Mouse (Mus musculus): ENCODE measurements around the gene Aunip. TPM values are rescaled to one million over a fixed set of nuclear protein-coding genes. Genes with fewer than 3 reads are reported as not detected.

The Aunip gene
- polyA plus RNA-seq, 1 experiment from 2014 or later = 7.0 TPM

DNA sequence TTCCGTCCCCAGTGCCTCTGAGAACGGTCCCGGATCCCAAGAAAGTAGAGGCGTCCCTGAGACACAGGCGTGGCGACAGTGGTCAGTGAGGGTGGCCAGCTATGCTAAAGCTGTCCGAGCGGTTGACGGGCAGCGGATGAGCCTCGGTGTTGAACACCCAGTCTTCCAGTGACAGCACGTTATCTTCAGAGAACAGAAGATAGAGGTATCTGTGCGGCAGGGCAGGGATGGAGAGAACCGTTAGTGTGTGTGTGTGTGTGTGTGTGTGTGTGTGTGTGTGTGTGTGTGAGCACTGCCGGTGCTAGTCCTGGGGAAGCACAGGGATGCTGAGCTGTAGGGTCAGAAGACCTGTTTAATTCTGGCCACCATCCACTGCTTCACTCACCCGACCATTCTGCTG is 52.8 kb downstream of the Aunip start:
- Histone ChIP-seq H3K27ac (replicated peaks; ENCODE audit: low read depth, low read length) (no peak overlapping the region), H3K4me2 (ENCODE audit: low read depth, low read length) (no peak overlapping the region), H3K4me3 (ENCODE audit: low read depth, low read length) (no peak overlapping the region), H3K9ac (replicated peaks; ENCODE audit: low read length) (no peak overlapping the region), H3K27me3 (ENCODE audit: control insufficient read depth, insufficient read depth, low read length) (no peaks in the 10 kb centered on the region), H3K4me1 (ENCODE audit: control insufficient read depth, insufficient read depth, low read length) (no peaks in the 10 kb centered on the region), H3K9me3 (replicated peaks; ENCODE audit: control insufficient read depth, low read length) (no peaks in the 10 kb centered on the region), H3K36me3 (replicated peaks; ENCODE audit: control insufficient read depth, insufficient read depth, low read depth, low read length) (no peaks in the 10 kb centered on the region)
- 88% methylated on average over 16 of the region's 16 CpGs for WGBS
- DNase-seq (ENCODE audit: low spot score) = no peak
- ATAC-seq (replicated peaks; ENCODE audit: insufficient number of reproducible peaks, low FRiP score, low TSS enrichment, low read depth) = no peak

DNA sequence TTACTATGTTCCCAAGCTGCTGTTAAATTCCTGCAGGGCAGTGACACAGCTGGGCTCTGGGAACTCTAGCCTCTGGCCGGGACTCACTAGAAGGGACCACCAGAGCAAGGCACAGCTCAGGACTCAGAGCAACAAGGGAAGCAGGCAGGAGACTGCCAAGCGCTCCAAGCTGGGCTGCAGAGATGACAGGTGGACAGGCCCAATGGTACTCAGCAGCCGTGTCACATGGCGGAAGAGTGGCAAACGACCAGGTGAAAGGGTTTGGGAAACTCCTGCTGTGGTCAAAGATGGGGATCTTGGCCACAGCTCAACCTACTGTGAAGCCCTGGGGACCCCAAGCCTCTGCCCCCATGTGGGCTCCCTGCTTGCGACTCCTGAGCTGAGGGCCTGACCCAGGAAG is 53.3 kb downstream of the Aunip start:
- no peak for ATAC-seq (replicated peaks; ENCODE audit: insufficient number of reproducible peaks, low FRiP score, low TSS enrichment, low read depth)
- WGBS = 84% methylated on average over 6 of the region's 6 CpGs
- H3K27me3 ChIP-seq (ENCODE audit: control insufficient read depth, insufficient read depth, low read length) = no peaks in the 10 kb centered on the region
- H3K4me3 ChIP-seq (ENCODE audit: low read depth, low read length) = no peak overlapping the region
- H3K4me2 ChIP-seq (ENCODE audit: low read depth, low read length) = no peak overlapping the region
- no peaks in the 10 kb centered on the region for H3K9me3 ChIP-seq (replicated peaks; ENCODE audit: control insufficient read depth, low read length)
- DNase-seq (ENCODE audit: low spot score) = no peak
- H3K9ac ChIP-seq (replicated peaks; ENCODE audit: low read length) = no peak overlapping the region
- H3K27ac ChIP-seq (replicated peaks; ENCODE audit: low read depth, low read length) = no peak overlapping the region
- H3K4me1 ChIP-seq (ENCODE audit: control insufficient read depth, insufficient read depth, low read length) = no peaks in the 10 kb centered on the region
- no peaks in the 10 kb centered on the region for H3K36me3 ChIP-seq (replicated peaks; ENCODE audit: control insufficient read depth, insufficient read depth, low read depth, low read length)

DNA sequence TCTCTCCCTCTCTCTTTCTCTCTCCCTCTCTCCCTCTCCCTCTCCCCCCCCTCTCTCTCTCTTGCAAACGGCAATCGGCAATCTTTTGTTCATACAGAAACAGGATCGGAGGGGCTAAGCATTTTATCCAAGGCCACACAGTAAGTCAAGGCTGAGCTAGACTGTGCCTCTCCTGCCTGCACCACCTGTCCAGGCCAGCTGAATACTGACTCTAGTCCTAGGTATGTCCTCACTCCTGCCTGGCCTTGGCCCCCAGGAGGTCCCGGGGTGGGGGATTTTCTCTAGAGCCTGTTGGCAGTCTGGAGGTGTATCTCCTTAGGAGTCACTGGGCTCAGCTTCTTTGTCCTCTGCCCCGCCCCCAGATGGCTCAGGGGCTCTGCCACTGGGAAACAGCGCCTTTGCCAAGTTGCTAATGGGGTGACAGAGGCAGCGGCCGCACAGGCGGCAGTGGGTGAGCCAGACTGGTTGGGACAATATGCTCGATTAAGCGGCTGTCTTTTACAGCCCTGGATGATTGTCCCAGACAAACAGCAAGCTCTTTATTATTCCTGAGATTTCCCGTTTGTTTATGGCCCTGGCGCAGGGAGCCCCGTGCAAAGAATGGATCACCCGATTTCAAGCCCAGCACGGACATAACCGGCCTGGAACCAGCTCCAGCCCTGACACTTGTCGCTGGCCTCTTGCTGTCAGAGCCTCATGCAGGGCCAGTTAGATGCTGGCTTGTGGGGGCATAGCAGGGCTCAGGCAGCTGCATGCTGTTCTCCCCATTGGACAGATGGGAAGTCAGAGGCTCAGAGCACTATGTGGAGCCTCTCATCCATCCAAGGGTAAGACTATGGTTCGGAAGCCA is 56.8 kb downstream of the Aunip start:
- WGBS = 41% methylated on average over 19 of the region's 19 CpGs
- Histone ChIP-seq H3K36me3 (replicated peaks; ENCODE audit: control insufficient read depth, insufficient read depth, low read depth, low read length) (no peaks in the 10 kb centered on the region), H3K4me3 (ENCODE audit: low read depth, low read length) (no peak overlapping the region), H3K4me2 (ENCODE audit: low read depth, low read length) (no peak overlapping the region), H3K27ac (replicated peaks; ENCODE audit: low read depth, low read length) (no peak overlapping the region), H3K9me3 (replicated peaks; ENCODE audit: control insufficient read depth, low read length) (no peaks in the 10 kb centered on the region), H3K27me3 (ENCODE audit: control insufficient read depth, insufficient read depth, low read length) (no peaks in the 10 kb centered on the region), H3K9ac (replicated peaks; ENCODE audit: low read length) (no peak overlapping the region; the same call in 1 of the 2 replicates), H3K4me1 (ENCODE audit: control insufficient read depth, insufficient read depth, low read length) (no peaks in the 10 kb centered on the region)
- DNase-seq (ENCODE audit: low spot score) = no peak
- ATAC-seq (replicated peaks; ENCODE audit: insufficient number of reproducible peaks, low FRiP score, low TSS enrichment, low read depth) = no peak

DNA sequence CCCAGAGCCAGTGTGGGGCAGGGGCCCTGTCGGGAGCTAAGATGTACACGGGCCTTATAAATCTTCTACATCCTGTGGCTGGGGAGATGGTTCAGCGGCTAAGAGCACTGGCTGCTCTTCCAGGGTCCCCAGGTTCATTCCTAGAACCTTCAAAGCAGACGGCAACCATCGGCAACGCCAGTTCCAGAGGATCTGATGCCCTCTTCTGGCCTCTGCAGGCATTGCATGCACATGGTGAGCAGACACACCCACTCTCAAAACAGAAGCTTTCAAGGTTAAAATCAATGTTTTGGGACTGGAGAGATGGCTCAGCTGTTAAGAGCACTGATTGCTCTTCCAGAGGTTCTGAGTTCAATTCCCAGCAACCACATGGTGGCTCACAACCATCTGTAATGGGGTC is 58.4 kb downstream of the Aunip start:
- Histone ChIP-seq H3K36me3 (replicated peaks; ENCODE audit: control insufficient read depth, insufficient read depth, low read depth, low read length) (no peaks in the 10 kb centered on the region), H3K27me3 (ENCODE audit: control insufficient read depth, insufficient read depth, low read length) (no peaks in the 10 kb centered on the region), H3K27ac (replicated peaks; ENCODE audit: low read depth, low read length) (no peak overlapping the region), H3K4me1 (ENCODE audit: control insufficient read depth, insufficient read depth, low read length) (no peaks in the 10 kb centered on the region), H3K4me2 (ENCODE audit: low read depth, low read length) (no peak overlapping the region), H3K9ac (replicated peaks; ENCODE audit: low read length) (no peak overlapping the region), H3K4me3 (ENCODE audit: low read depth, low read length) (no peak overlapping the region), H3K9me3 (replicated peaks; ENCODE audit: control insufficient read depth, low read length) (no peaks in the 10 kb centered on the region)
- DNase-seq (ENCODE audit: low spot score) (no peak), ATAC-seq (replicated peaks; ENCODE audit: insufficient number of reproducible peaks, low FRiP score, low TSS enrichment, low read depth) (no peak)
- 68% methylated on average over 6 of the region's 6 CpGs for WGBS

DNA sequence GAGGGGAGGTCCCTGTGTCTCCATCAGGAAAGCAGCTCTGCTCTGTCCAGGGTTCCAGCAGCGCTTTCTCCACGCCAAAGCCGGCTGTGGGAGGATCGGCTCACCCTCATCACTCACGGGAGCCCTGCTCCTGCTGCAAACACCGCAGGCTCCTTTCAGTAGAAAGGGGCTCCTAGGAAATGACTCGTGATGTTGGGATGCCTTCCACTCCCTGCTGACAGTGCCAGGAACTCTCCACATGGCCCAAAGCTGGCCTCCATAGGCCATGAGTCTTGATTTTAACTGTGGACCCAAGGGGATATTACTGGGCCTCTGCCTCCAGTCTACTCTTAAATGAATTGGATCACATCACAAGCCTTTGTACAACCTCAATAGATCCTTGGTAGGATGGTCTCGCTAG is 59.0 kb downstream of the Aunip start:
- no peaks in the 10 kb centered on the region for H3K27me3 ChIP-seq (ENCODE audit: control insufficient read depth, insufficient read depth, low read length)
- no peak for DNase-seq (ENCODE audit: low spot score)
- no peaks in the 10 kb centered on the region for H3K9me3 ChIP-seq (replicated peaks; ENCODE audit: control insufficient read depth, low read length)
- H3K4me3 ChIP-seq (ENCODE audit: low read depth, low read length) = no peak overlapping the region
- WGBS = 81% methylated on average over 8 of the region's 8 CpGs
- no peak overlapping the region for H3K27ac ChIP-seq (replicated peaks; ENCODE audit: low read depth, low read length)
- H3K4me2 ChIP-seq (ENCODE audit: low read depth, low read length) = no peak overlapping the region
- H3K4me1 ChIP-seq (ENCODE audit: control insufficient read depth, insufficient read depth, low read length) = no peaks in the 10 kb centered on the region
- no peak overlapping the region for H3K9ac ChIP-seq (replicated peaks; ENCODE audit: low read length)
- no peaks in the 10 kb centered on the region for H3K36me3 ChIP-seq (replicated peaks; ENCODE audit: control insufficient read depth, insufficient read depth, low read depth, low read length)
- no peak for ATAC-seq (replicated peaks; ENCODE audit: insufficient number of reproducible peaks, low FRiP score, low TSS enrichment, low read depth)

DNA sequence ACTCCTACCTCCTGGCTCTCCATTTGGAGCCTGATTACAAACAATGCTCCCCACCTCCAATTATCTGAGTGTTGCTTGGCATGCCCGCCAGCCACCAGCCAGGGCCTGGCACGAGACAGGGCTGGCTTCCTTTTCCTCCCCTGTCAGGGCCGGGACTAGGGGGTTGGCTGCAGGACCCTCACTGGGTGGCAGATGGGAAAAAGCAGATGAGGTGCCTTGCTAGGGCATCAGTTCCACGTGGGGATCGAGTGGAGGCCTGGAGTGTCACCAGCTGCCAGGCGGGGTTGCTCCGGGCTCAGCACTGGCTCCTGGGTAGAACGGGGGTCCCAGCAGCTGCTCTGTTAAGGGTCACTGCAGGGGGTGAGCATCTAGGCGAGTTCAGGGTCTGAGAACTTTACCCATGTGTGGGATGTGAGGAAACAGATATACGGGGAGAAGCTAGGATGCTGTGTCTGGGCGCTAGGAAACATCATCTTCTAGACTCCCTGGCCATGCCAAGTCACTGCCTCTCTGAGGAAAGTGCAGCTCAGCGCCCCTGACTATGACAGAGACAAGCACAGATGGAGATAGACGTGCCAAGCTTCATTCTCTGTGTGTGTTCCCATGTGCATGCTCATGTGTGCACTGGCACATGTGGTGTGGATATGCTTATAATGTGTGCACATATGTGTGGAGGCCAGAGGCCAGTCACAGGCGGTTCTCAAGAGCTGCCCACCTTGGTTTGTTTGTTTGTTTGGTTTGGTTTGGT is 60.1 kb downstream of the Aunip start:
- WGBS = 81% methylated on average over 14 of the region's 14 CpGs
- no peaks in the 10 kb centered on the region for H3K36me3 ChIP-seq (replicated peaks; ENCODE audit: control insufficient read depth, insufficient read depth, low read depth, low read length)
- no peak overlapping the region for H3K27ac ChIP-seq (replicated peaks; ENCODE audit: low read depth, low read length)

DNA sequence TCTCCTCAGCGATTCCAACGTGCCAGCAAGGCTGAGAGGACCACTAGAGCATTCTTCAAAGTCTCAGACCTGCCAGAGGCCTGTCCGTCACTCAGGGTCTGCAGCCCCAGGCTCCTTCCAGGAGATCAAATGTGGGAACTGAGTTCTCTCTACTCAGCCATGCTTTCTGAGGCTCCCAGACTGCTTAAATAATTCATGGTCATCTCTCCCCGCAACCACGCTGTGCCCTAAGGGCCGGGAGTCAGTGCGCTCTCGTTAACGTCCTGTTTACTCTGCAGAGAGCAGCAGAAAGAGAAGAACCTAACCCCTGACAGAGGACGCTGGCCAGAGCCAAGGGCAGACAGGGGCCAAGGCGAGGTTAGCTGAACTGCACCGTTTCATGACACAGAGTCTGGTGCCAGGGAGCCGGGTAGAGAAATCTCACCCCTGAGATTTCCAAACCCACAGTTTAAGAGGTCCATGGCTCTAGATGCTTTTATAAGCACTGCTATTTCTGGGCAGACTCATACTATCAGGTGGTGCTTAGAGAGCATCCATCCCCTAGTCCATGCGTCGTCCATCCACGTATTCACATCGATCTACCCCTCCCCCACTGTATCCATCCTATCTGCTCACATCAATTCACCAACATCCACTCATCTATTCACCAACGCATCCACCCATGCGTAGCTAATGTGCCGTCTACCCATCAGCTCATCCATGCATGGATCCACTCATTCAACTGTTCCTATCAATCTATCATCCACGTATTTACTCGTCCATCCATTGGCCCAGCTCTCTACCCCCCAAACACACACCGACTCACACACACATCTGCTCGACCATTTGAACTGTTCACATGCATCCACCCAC is 61.9 kb downstream of the Aunip start:
- Histone ChIP-seq H3K4me2 (ENCODE audit: low read depth, low read length) (no peak overlapping the region), H3K4me3 (ENCODE audit: low read depth, low read length) (no peak overlapping the region), H3K9me3 (replicated peaks; ENCODE audit: control insufficient read depth, low read length) (no peaks in the 10 kb centered on the region), H3K36me3 (replicated peaks; ENCODE audit: control insufficient read depth, insufficient read depth, low read depth, low read length) (no peaks in the 10 kb centered on the region), H3K27ac (replicated peaks; ENCODE audit: low read depth, low read length) (no peak overlapping the region), H3K27me3 (ENCODE audit: control insufficient read depth, insufficient read depth, low read length) (no peaks in the 10 kb centered on the region), H3K9ac (replicated peaks; ENCODE audit: low read length) (no peak overlapping the region), H3K4me1 (ENCODE audit: control insufficient read depth, insufficient read depth, low read length) (no peaks in the 10 kb centered on the region)
- no peak for ATAC-seq (replicated peaks; ENCODE audit: insufficient number of reproducible peaks, low FRiP score, low TSS enrichment, low read depth)
- DNase-seq (ENCODE audit: low spot score) = no peak
- 81% methylated on average over 24 of the region's 24 CpGs for WGBS

More for the DNA sequence above, 60.1 kb downstream of the Aunip start:
- Histone ChIP-seq H3K4me2 (ENCODE audit: low read depth, low read length) (no peak overlapping the region), H3K27me3 (ENCODE audit: control insufficient read depth, insufficient read depth, low read length) (no peaks in the 10 kb centered on the region), H3K9me3 (replicated peaks; ENCODE audit: control insufficient read depth, low read length) (no peaks in the 10 kb centered on the region), H3K4me3 (ENCODE audit: low read depth, low read length) (no peak overlapping the region), H3K4me1 (ENCODE audit: control insufficient read depth, insufficient read depth, low read length) (no peaks in the 10 kb centered on the region), H3K9ac (replicated peaks; ENCODE audit: low read length) (no peak overlapping the region)
- ATAC-seq (replicated peaks; ENCODE audit: insufficient number of reproducible peaks, low FRiP score, low TSS enrichment, low read depth) (no peak), DNase-seq (ENCODE audit: low spot score) (no peak)

All from embryonic facial prominence, embryonic 11.5 days (tissue).